Mouse (Mus musculus) thymus, adult 2 months (tissue): ENCODE data around the gene Stard7. TPM values are rescaled to one million over a fixed set of nuclear protein-coding genes. Genes with fewer than 3 reads are reported as not detected.

Experiments used
- DNase-seq: peaks from one replicate; pipeline ENCODE4 v3.0.0; 2021
- H3K27ac ChIP-seq: fragments of 200-500 bp; 2 replicates; pipeline ENCODE4 v1.5.1; 2012; ENCODE audit warnings: low read length, control low read depth; ENCODE audit not compliant: control insufficient read depth, insufficient read depth
- H3K27me3 ChIP-seq: fragments of 200-500 bp; 2 replicates; pipeline ENCODE4 v1.6.1; 2012; ENCODE audit warnings: mild to moderate bottlenecking, low read length, moderate library complexity, mixed read lengths; ENCODE audit not compliant: control insufficient read depth, insufficient read depth
- H3K36me3 ChIP-seq: fragments of 200-500 bp; 2 replicates; pipeline ENCODE4 v1.6.1; 2012; ENCODE audit warnings: mild to moderate bottlenecking, low read length, moderate library complexity; ENCODE audit not compliant: control insufficient read depth, insufficient read depth
- H3K4me1 ChIP-seq: fragments of 200-500 bp; replicated peaks from 2 replicates; pipeline ENCODE4 v1.6.1; 2012; ENCODE audit warnings: low read length; ENCODE audit not compliant: control insufficient read depth, insufficient read depth
- H3K4me3 ChIP-seq: fragments of 200-500 bp; 2 replicates; pipeline ENCODE4 v1.5.1; 2012; ENCODE audit warnings: mild to moderate bottlenecking, low read length, control low read depth, moderate library complexity; ENCODE audit not compliant: control insufficient read depth, insufficient read depth
- CTCF ChIP-seq: fragments of 200-500 bp; IDR thresholded peaks from 2 replicates; pipeline ENCODE4 v1.5.1; 2012; ENCODE audit warnings: mild to moderate bottlenecking, control low read depth, low read length, moderate library complexity, borderline replicate concordance; ENCODE audit not compliant: control insufficient read depth, poor library complexity, insufficient read depth; ENCODE audit errors: extremely low read depth
- POLR2A ChIP-seq: fragments of 200-500 bp; IDR thresholded peaks from 2 replicates; pipeline ENCODE4 v1.6.1; 2012; ENCODE audit warnings: mild to moderate bottlenecking, low read length, control low read depth, moderate library complexity; ENCODE audit not compliant: control insufficient read depth, poor library complexity, insufficient read depth; ENCODE audit errors: extremely low read depth
- WGBS: fragments of 180-500 bp; shearing (Covaris S2); methylation state at CpG from one replicate; pipeline ENCODE4 v1.1.7; 2018; 5-methylcytosine and 5-hydroxymethylcytosine counted together
- polyA plus RNA-seq: library from polyadenylated mRNA; depleted of rRNA; stranded (reverse); fragments of >200 nt; gene quantifications from 2 replicates; pipeline ENCODE4 v1.2.3, GENCODE M21; 2012; rRNA removed

Stard7 gene
- polyA plus RNA-seq = 55.8 and 81.8 TPM in 2 replicates

- H3K4me3 ChIP-seq = peak within 1 kb of the TSS; percentile 74
- H3K27ac ChIP-seq = no peak within 1 kb of the TSS
- 0 out of 2 replicates have a peak, but pooled peaks have one; percentile 53 for TF ChIP-seq POLR2A
- peak; percentile 37; the same call in 1 of the 2 replicates for TF ChIP-seq CTCF
- H3K4me1 ChIP-seq = peaks cover 3% of the 10 kb centered on the region
- peak; percentile 96 for DNase-seq
- under 1% methylated on average over 49 of the region's 49 CpGs for WGBS
- no peaks in the 10 kb centered on the region for H3K36me3 ChIP-seq
- no peaks in the 10 kb centered on the region for H3K27me3 ChIP-seq
These were observed at the start of gene Stard7 for GRCm38 (mm10) chr2:127269491-127270299. Stard7 (plus strand) TSS chr2:127270218.

GRCm38 (mm10) chr2:127225261-127225660, 44.8 kb upstream of the Stard7 start:
- Histone ChIP-seq H3K4me3 (no peak overlapping the region), H3K4me1 (no peaks in the 10 kb centered on the region), H3K27me3 (no peaks in the 10 kb centered on the region), H3K36me3 (peaks cover 97% of the 10 kb centered on the region), H3K27ac (no peak overlapping the region)
- no peak for DNase-seq
- TF ChIP-seq POLR2A (no peak), CTCF (no peak)
- WGBS = 97% methylated on average over 3 of the region's 3 CpGs

- DNase-seq = no peak
- Histone ChIP-seq H3K4me3 (no peak overlapping the region), H3K36me3 (peaks cover 93% of the 10 kb centered on the region), H3K27me3 (no peaks in the 10 kb centered on the region), H3K27ac (no peak overlapping the region), H3K4me1 (no peaks in the 10 kb centered on the region)
- TF ChIP-seq POLR2A (no peak), CTCF (no peak)
- WGBS = 98% methylated on average over 11 of the region's 11 CpGs
These were observed 32.0 kb upstream of the Stard7 start for GRCm38 (mm10) chr2:127237897-127238610.

- Histone ChIP-seq H3K4me3 (no peak overlapping the region), H3K36me3 (peaks cover 83% of the 10 kb centered on the region), H3K27me3 (no peaks in the 10 kb centered on the region), H3K27ac (no peak overlapping the region), H3K4me1 (no peaks in the 10 kb centered on the region)
- WGBS = 94% methylated on average over 2 of the region's 2 CpGs
- no peak for DNase-seq
- TF ChIP-seq CTCF = no peak
- no peak for TF ChIP-seq POLR2A
These were observed 30.0 kb upstream of the Stard7 start for GRCm38 (mm10) chr2:127240065-127240464.

GRCm38 (mm10) chr2:127247592-127248333, 22.3 kb upstream of the Stard7 start, which contains the start of the genes Ciao1 and Tmem127:
Ciao1 (minus strand) TSS chr2:127247816.
Tmem127 (plus strand) TSS chr2:127247908.
- TF ChIP-seq CTCF = no peak
- TF ChIP-seq POLR2A = peak; percentile 67
- H3K4me3 ChIP-seq = peak within 1 kb of the TSS; percentile 89
- WGBS = under 1% methylated on average over 53 of the region's 53 CpGs
- peak; percentile 95 for DNase-seq
- H3K36me3 ChIP-seq = peaks cover 21% of the 10 kb centered on the region
- H3K27ac ChIP-seq = 0 out of 2 replicates have a peak within 1 kb of the TSS, but pooled peaks have one; percentile 2
- peaks cover 11% of the 10 kb centered on the region for H3K4me1 ChIP-seq
- no peaks in the 10 kb centered on the region for H3K27me3 ChIP-seq
